Mouse (Mus musculus) B cell, adult 62 days (primary cell): ENCODE measurements around the gene Krtap4-2. TPM values are rescaled to one million over a fixed set of nuclear protein-coding genes. Genes with fewer than 3 reads are reported as not detected.

Source experiments
- total RNA-seq: library from RNA; stranded (reverse); gene quantifications from 4 replicates; pipeline ENCODE4 v1.2.4, GENCODE M21; 2023

Gene Krtap4-2
- not detected in 4 replicates for total RNA-seq

GRCm38 (mm10) chr11:99634653-99635134, at the start of gene Krtap4-2:
Gene Krtap4-2 (minus strand): TSS chr11:99635084.

GRCm38 (mm10) chr11:99665860-99666259, 31.0 kb upstream of the Krtap4-2 start, which contains the start of gene Krtap4-6:
Gene Krtap4-6 (minus strand): TSS chr11:99665960.

GRCm38 (mm10) chr11:99658467-99659010, 23.7 kb upstream of the Krtap4-2 start, which contains the start of gene Gm11563:
Gene Gm11563 (minus strand): TSS chr11:99658960.

GRCm38 (mm10) chr11:99650136-99650535, 15.3 kb upstream of the Krtap4-2 start, which contains the start of gene Gm11555:
Gene Gm11555 (minus strand): TSS chr11:99650236.

GRCm38 (mm10) chr11:99643635-99644139, 8.8 kb upstream of the Krtap4-2 start, which contains the start of gene Krtap4-7:
Gene Krtap4-7 (minus strand): TSS chr11:99644089.

GRCm38 (mm10) chr11:99628138-99628537, 6.7 kb downstream of the Krtap4-2 start, which contains the start of gene Krtap4-1:
Gene Krtap4-1 (minus strand): TSS chr11:99628238.

GRCm38 (mm10) chr11:99620335-99620734, 14.5 kb downstream of the Krtap4-2 start, which contains the start of gene Gm11562:
Gene Gm11562 (minus strand): TSS chr11:99620435.

GRCm38 (mm10) chr11:99614796-99615363, 20.0 kb downstream of the Krtap4-2 start, which contains the start of gene Krtap2-4:
Gene Krtap2-4 (minus strand): TSS chr11:99614846.

GRCm38 (mm10) chr11:99610089-99610488, 24.8 kb downstream of the Krtap4-2 start, which contains the start of gene Gm11937:
Gene Gm11937 (minus strand): TSS chr11:99610189.

GRCm38 (mm10) chr11:99603208-99603607, 31.7 kb downstream of the Krtap4-2 start, which contains the start of gene Gm11938:
Gene Gm11938 (minus strand): TSS chr11:99603308.

GRCm38 (mm10) chr11:99597742-99598141, 37.1 kb downstream of the Krtap4-2 start, which contains the start of gene Krtap9-3:
Gene Krtap9-3 (minus strand): TSS chr11:99598105.

GRCm38 (mm10) chr11:99590981-99591380, 43.9 kb downstream of the Krtap4-2 start, which contains the start of gene Krtap1-3:
Gene Krtap1-3 (minus strand): TSS chr11:99591339.

Other genes starting within 250 kb of the Krtap4-2 start
- 2.1 to 3.6 TPM (median 2.4 TPM) in 4 replicates for gene Krt10, start 245.7 kb downstream of the Krtap4-2 start, total RNA-seq
- not detected in 4 replicates for gene Krt12, start 212.8 kb downstream of the Krtap4-2 start, total RNA-seq
- gene Krt20, start 196.9 kb downstream of the Krtap4-2 start, total RNA-seq = not detected in 4 replicates
- not detected in 4 replicates for gene Krt23, start 141.9 kb downstream of the Krtap4-2 start, total RNA-seq
- gene Krt39, start 113.7 kb downstream of the Krtap4-2 start, total RNA-seq = not detected in 4 replicates
- not detected in 4 replicates for gene Krt40, start 91.9 kb downstream of the Krtap4-2 start, total RNA-seq
- not detected in 4 replicates for gene Krtap3-3, start 84.2 kb downstream of the Krtap4-2 start, total RNA-seq
- not detected in 4 replicates for gene Krtap3-2, start 78.2 kb downstream of the Krtap4-2 start, total RNA-seq
- not detected in 4 replicates for gene Gm11939, start 75.6 kb downstream of the Krtap4-2 start, total RNA-seq
- not detected in 4 replicates for gene Krtap3-1, start 68.5 kb downstream of the Krtap4-2 start, total RNA-seq
- not detected in 4 replicates for gene Krtap1-5, start 54.1 kb downstream of the Krtap4-2 start, total RNA-seq
- not detected in 4 replicates for gene Krtap1-4, start 51.4 kb downstream of the Krtap4-2 start, total RNA-seq
- not detected in 4 replicates for gene Krtap1-3, start 43.7 kb downstream of the Krtap4-2 start, total RNA-seq
- not detected in 4 replicates for gene Krtap9-3, start 37.0 kb downstream of the Krtap4-2 start, total RNA-seq
- not detected in 4 replicates for gene Gm11938, start 31.8 kb downstream of the Krtap4-2 start, total RNA-seq
- not detected in 4 replicates for gene Gm11937, start 24.9 kb downstream of the Krtap4-2 start, total RNA-seq
- not detected in 4 replicates for gene Krtap2-4, start 20.2 kb downstream of the Krtap4-2 start, total RNA-seq
- gene Gm11562, start 14.6 kb downstream of the Krtap4-2 start, total RNA-seq = not detected in 4 replicates
- not detected in 4 replicates for gene Krtap4-1, start 6.8 kb downstream of the Krtap4-2 start, total RNA-seq
- not detected in 4 replicates for gene Krtap4-7, start 9.0 kb upstream of the Krtap4-2 start, total RNA-seq
- not detected in 4 replicates for gene Gm11555, start 15.2 kb upstream of the Krtap4-2 start, total RNA-seq
- gene Gm11563, start 23.9 kb upstream of the Krtap4-2 start, total RNA-seq = not detected in 4 replicates
- gene Krtap4-6, start 30.9 kb upstream of the Krtap4-2 start, total RNA-seq = not detected in 4 replicates
- not detected in 4 replicates for gene Gm14190, start 55.7 kb upstream of the Krtap4-2 start, total RNA-seq
- gene Gm14180, start 99.2 kb upstream of the Krtap4-2 start, total RNA-seq = not detected in 4 replicates
- gene Gm11595, start 137.8 kb upstream of the Krtap4-2 start, total RNA-seq = not detected in 4 replicates
- gene Krtap4-8, start 145.6 kb upstream of the Krtap4-2 start, total RNA-seq = not detected in 4 replicates
- gene Krtap4-9, start 150.1 kb upstream of the Krtap4-2 start, total RNA-seq = not detected in 4 replicates
- gene Gm11596, start 158.4 kb upstream of the Krtap4-2 start, total RNA-seq = not detected in 4 replicates
- not detected in 4 replicates for gene Gm11569, start 163.8 kb upstream of the Krtap4-2 start, total RNA-seq
- gene Gm11554, start 169.4 kb upstream of the Krtap4-2 start, total RNA-seq = not detected in 4 replicates
- not detected in 4 replicates for gene Krtap4-13, start 174.8 kb upstream of the Krtap4-2 start, total RNA-seq
- gene Gm11564, start 180.6 kb upstream of the Krtap4-2 start, total RNA-seq = not detected in 4 replicates
- not detected in 4 replicates for gene 2300003K06Rik, start 203.0 kb upstream of the Krtap4-2 start, total RNA-seq
- not detected in 4 replicates for gene Krtap4-16, start 216.5 kb upstream of the Krtap4-2 start, total RNA-seq
- gene Gm11568, start 222.8 kb upstream of the Krtap4-2 start, total RNA-seq = not detected in 4 replicates
- not detected in 4 replicates for gene Gm11559, start 229.4 kb upstream of the Krtap4-2 start, total RNA-seq
- gene Krtap9-1, start 238.3 kb upstream of the Krtap4-2 start, total RNA-seq = not detected in 4 replicates
- gene Gm11567, start 244.1 kb upstream of the Krtap4-2 start, total RNA-seq = not detected in 4 replicates